Mouse (Mus musculus): ENCODE measurements around the gene Magi2. TPM values are rescaled to one million over a fixed set of nuclear protein-coding genes. Genes with fewer than 3 reads are reported as not detected.

Magi2 gene
- polyA plus RNA-seq, 1 experiment from 2014 or later: 28.5 TPM

DNA sequence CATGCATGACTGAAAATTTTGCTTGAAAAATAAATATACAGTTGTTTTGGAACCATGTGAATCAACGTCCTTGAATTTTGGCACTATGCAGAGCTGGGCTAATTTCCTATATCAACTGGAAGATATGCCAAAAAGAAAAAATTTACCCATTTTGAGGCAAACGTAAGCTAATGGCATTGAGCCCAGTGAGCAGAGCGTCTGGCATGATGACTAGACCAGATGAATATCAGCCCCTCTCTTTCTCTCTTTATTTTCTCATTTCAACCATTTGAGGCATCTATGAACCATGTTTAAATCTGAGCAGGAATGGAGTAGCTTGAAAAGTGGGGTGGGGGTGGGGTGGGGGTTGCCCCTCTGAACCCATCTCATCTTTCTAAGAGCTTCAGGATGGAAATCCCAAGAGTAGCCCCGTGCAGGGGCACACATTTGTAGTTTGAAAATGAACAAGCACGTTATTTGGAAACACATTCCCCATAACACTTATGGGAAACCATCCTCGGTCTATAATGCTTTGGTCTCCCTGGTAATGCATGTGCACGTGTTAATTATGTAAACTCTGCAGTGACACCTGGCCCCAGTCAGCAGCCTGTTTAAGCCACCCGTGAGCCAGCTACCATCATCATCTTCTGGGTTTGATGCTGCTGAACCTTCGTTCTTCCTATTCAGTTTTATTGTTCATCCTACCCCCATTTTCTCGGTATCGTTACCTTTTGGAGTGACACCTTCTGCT is 1151.4 kb downstream of the Magi2 start:
- Histone ChIP-seq H3K4me3 (no peak overlapping the region), H3K27ac (no peak overlapping the region), H3K27me3 (no peaks in the 10 kb centered on the region), H3K36me3 (0 out of 2 replicates have a peak, but pooled peaks cover 3% of the 10 kb centered on the region), H3K4me1 (replicated peaks) (no peaks in the 10 kb centered on the region), H3K9me3 (no peaks in the 10 kb centered on the region), H3K9ac (no peak overlapping the region), H3K4me2 (no peak overlapping the region)
- no peak for ATAC-seq (ENCODE audit: low FRiP score)
- WGBS: 83% methylated on average over 11 of the region's 11 CpGs

DNA sequence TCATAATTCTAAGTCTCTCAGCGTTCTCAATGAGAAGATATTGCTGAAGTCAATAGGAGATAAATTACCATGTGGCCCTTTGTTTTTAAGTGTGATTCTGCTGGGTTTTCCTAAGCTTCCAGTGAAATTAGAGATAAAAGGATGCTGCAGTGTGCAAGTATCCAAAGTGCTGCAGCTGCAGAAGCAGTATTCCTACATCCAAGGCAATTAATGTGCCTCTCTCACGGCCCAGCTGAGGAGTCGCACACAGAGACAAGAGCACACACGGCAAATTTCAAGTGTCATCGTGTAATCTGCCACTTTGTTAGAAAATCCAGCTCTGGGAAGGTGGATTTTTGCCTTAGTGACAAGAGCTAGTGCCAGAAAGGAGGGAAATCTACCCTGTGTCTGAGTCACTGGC is 1177.7 kb downstream of the Magi2 start:
- Histone ChIP-seq H3K36me3 (no peaks in the 10 kb centered on the region), H3K9ac (no peak overlapping the region), H3K27me3 (no peaks in the 10 kb centered on the region), H3K4me2 (no peak overlapping the region), H3K4me3 (no peak overlapping the region), H3K4me1 (replicated peaks) (peaks cover 4% of the 10 kb centered on the region), H3K9me3 (no peaks in the 10 kb centered on the region), H3K27ac (no peak overlapping the region)
- no peak for ATAC-seq (ENCODE audit: low FRiP score)
- 76% methylated on average over 5 of the region's 5 CpGs for WGBS

DNA sequence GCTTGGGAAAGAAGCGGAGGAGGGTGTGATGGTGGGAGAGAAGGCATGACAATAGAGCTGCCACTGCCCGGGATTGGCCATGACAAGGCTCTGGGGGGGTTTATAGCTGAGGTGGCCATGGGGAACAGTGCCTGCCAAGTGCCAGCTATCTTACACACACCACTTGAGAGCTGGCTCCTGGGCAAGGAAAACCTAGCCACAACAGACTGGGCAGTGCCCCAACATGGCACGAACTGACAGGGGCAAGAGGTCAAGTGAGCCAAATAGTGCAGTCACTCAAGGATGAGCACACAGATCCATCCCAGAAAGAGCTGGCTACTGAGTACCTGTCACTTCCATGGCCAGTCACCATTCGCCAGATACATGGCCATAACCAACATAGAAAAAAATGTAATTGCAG is 1179.8 kb downstream of the Magi2 start:
- ATAC-seq (ENCODE audit: low FRiP score): no peak; the same call in 1 of the 2 replicates
- Histone ChIP-seq H3K27me3 (no peaks in the 10 kb centered on the region), H3K4me2 (no peak overlapping the region), H3K27ac (no peak overlapping the region), H3K4me3 (no peak overlapping the region), H3K9me3 (no peaks in the 10 kb centered on the region), H3K9ac (no peak overlapping the region), H3K4me1 (replicated peaks) (peaks cover 7% of the 10 kb centered on the region), H3K36me3 (no peaks in the 10 kb centered on the region)
- WGBS: 87% methylated on average over 4 of the region's 4 CpGs

DNA sequence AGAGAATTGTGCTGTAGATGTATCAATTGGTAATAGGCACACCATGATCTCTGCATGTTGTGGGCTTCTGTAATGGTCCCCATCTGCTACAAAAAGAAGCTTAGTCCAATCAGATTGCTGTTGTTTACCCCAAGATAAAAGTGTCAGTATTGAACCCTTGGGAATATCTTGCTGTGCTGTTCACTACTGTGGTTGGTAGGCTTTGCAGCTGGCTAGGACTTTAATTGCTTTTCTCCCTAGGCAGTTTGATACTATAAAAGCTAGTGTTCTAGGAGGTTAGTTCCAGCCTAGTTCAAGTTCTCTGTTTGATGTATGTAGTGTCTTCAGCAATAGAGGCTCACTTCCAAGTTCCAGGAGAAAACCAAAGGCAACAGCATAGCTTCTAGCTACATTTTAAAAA is 1188.5 kb downstream of the Magi2 start:
- no peaks in the 10 kb centered on the region for H3K27me3 ChIP-seq
- H3K9me3 ChIP-seq: no peaks in the 10 kb centered on the region
- H3K36me3 ChIP-seq: no peaks in the 10 kb centered on the region

DNA sequence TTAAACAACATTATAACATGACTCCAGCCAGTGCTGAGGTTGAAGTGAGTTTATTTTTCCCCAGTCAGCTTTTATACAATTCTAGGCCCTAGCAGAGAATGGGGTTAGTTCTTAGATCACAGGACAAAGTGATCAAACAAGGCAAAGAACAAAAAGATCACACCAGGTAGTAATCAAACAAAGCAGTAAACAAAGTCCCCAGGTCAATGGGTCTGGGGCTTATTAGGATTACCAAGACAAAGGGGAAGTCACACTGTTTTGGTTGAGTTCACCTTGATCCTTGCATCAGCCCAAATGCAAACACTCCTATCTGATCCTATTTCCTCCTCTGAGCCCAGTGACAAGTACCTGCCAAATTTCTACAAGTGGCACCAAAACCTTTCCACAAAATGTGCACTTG is 1190.5 kb downstream of the Magi2 start:
- Histone ChIP-seq H3K4me3 (no peak overlapping the region), H3K27me3 (no peaks in the 10 kb centered on the region), H3K27ac (no peak overlapping the region), H3K9ac (no peak overlapping the region), H3K9me3 (no peaks in the 10 kb centered on the region), H3K36me3 (no peaks in the 10 kb centered on the region), H3K4me2 (no peak overlapping the region), H3K4me1 (replicated peaks) (no peaks in the 10 kb centered on the region; the same call in 1 of the 2 replicates)
- no peak for ATAC-seq (ENCODE audit: low FRiP score)

More for the DNA sequence above, 1188.5 kb downstream of the Magi2 start:
- no peak overlapping the region for H3K4me3 ChIP-seq
- no peak overlapping the region for H3K9ac ChIP-seq
- no peak for ATAC-seq (ENCODE audit: low FRiP score)
- H3K4me2 ChIP-seq: no peak overlapping the region
- peaks cover 2% of the 10 kb centered on the region; the same call in 1 of the 2 replicates for H3K4me1 ChIP-seq (replicated peaks)
- H3K27ac ChIP-seq: no peak overlapping the region

DNA sequence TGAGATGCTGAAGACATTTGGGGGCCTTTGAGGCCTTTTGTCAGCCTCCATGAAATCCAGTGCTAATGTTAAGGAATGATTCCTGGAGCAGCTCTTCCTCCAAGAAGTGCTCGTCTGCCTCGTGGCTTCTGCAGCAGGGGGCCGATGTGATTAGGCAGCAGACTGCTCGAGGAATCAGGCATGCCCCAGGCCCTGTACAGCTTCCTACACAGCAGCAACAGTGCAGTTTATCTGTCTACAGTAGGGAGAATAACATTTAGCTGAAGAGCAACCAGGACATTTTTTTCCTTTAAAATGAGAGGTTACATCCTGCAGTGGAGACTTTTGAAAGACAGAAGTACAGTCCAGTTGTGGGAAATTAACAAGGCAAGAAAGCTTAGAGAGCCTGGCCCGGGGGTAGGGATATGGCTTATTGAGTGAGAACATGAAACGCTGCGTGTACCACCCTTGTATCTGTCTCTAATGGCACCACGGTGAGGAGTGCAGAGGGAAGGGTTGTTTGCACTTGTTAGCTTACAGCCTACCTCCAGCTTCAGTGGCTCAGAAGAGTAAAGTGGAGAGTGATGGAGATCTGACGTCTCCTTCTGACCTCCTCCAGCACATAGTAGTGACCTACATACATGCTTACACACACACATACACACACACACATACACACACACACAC is 1205.4 kb downstream of the Magi2 start:
- H3K9me3 ChIP-seq: no peaks in the 10 kb centered on the region
- H3K27ac ChIP-seq: no peak overlapping the region
- no peaks in the 10 kb centered on the region for H3K27me3 ChIP-seq
- ATAC-seq (ENCODE audit: low FRiP score): no peak; the same call in 1 of the 2 replicates
- no peak overlapping the region for H3K4me2 ChIP-seq
- no peak overlapping the region for H3K4me3 ChIP-seq
- no peaks in the 10 kb centered on the region for H3K36me3 ChIP-seq
- 59% methylated on average over 9 of the region's 9 CpGs for WGBS
- H3K9ac ChIP-seq: no peak overlapping the region
- no peaks in the 10 kb centered on the region for H3K4me1 ChIP-seq (replicated peaks)

DNA sequence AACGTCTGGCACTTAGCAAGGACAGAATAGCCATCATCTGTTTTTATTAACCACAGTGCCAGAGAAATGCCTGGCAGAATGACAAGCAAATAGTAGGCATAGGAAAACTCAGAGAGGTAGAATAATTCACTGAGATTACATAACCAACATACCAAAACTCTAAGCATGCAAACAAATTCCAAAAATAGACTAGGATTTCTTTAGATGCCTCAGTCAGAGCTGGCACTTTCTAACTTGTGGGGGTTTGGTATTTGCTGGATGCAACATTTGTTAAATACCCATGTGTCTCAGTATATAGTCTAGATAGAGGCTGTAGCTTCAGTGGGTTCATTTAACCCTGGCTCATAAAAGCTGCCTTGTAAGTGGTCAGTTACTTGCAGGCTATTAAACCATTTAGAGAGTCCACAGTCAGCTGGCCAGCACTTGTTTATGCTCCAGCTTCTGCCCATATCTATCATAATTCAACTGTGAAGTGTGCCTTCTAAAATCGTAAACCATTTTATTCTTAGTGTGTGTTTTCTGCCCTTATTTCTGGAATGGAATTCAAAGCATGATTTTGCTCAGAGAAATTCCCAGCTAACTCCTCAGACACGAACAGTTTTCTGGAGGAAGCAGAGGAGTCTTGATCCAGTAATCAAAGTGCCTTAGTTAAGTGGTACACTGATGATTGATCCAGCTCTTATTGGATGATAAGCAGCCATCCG is 1219.8 kb downstream of the Magi2 start:
- no peaks in the 10 kb centered on the region for H3K27me3 ChIP-seq
- no peak overlapping the region for H3K4me3 ChIP-seq
- no peaks in the 10 kb centered on the region for H3K36me3 ChIP-seq
- ATAC-seq (ENCODE audit: low FRiP score): no peak
- H3K27ac ChIP-seq: no peak overlapping the region
- no peaks in the 10 kb centered on the region for H3K9me3 ChIP-seq
- H3K4me2 ChIP-seq: no peak overlapping the region
- no peaks in the 10 kb centered on the region for H3K4me1 ChIP-seq (replicated peaks)
- H3K9ac ChIP-seq: no peak overlapping the region
- WGBS: 78% methylated on average over 4 of the region's 4 CpGs

DNA sequence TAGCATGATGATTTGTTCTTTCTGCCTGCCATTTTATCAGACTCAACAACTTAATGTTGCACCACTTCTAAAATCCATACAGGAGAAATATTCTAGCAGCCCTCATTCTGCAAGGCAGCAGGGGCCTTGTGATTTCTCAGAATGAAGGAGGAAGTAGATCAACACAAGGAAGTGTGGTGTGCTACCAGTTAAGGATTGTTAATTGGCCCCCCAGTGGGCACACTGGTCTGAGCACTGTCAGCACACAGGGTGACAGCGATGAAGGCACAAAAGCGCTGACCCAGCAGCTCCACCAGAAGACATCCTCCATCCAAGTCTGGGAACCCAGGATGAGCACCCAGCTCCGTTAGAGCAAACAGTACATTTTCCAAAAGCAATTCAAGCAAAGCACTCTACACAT is 1229.3 kb downstream of the Magi2 start:
- Histone ChIP-seq H3K9me3 (no peaks in the 10 kb centered on the region), H3K27me3 (no peaks in the 10 kb centered on the region), H3K4me1 (replicated peaks) (0 out of 2 replicates have a peak, but pooled peaks cover 7% of the 10 kb centered on the region), H3K9ac (no peak overlapping the region), H3K27ac (no peak overlapping the region), H3K36me3 (no peaks in the 10 kb centered on the region), H3K4me3 (no peak overlapping the region), H3K4me2 (no peak overlapping the region)
- no peak for ATAC-seq (ENCODE audit: low FRiP score)
- WGBS: 56% methylated on average over 3 of the region's 3 CpGs

DNA sequence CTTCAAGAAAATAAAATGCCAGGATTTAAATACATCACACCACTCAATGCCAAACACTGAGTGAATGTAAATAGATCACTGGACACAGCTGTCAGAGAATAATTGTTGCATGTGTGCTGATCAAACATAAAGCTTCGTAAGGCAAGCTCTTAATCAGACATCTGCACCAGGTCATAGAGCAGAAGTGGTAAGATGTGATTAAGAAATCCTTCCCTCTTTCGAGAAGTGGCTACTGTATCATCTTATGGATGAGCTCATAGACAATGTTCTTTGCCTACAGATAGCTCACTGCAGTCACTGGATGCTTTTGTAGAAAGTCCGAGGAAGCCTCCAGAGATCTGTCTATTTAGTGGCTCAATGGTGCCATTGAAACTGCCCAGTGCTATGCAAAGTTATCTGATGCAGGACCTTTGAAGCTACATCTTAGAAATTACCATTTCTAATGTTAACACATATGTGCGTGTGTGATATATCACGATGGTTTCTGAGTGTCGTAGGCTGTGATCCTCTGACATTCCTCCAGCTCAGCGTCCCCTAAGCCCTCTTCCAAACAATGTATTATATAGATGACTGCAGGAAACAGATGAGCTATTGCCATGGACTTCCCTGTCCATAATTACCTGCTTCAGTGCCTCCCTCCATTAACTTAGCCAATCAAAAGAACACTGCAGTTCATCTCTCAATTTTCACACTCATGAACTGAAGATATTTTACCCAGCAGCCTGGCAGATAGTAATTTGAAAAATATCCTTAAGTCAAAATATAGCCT is 1231.1 kb downstream of the Magi2 start:
- WGBS: 72% methylated on average over 7 of the region's 7 CpGs
- Histone ChIP-seq H3K4me1 (replicated peaks) (0 out of 2 replicates have a peak, but pooled peaks cover 7% of the 10 kb centered on the region), H3K36me3 (no peaks in the 10 kb centered on the region), H3K9ac (no peak overlapping the region), H3K4me3 (no peak overlapping the region), H3K27ac (no peak overlapping the region), H3K9me3 (no peaks in the 10 kb centered on the region), H3K27me3 (no peaks in the 10 kb centered on the region), H3K4me2 (no peak overlapping the region)
- ATAC-seq (ENCODE audit: low FRiP score): no peak

DNA sequence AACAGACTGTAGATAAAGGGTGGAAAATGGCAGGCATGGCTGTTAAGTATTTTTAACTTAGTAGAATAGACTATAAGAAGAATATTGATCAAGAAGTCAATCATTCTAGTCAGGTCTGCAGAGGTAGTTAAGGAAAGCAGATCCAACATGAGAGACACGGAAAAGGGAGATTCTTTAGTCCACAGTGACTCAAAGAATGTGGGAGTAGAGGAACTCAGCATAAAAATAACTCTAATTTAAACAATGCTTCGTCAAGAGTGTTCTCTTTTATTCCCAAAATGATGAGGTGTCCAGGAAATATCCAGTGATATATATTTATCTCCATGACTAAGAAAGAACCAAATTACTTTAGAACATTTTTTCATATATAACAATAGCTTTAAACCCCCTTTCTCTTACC is 1234.9 kb downstream of the Magi2 start:
- Histone ChIP-seq H3K4me2 (no peak overlapping the region), H3K27ac (no peak overlapping the region), H3K4me1 (replicated peaks) (0 out of 2 replicates have a peak, but pooled peaks cover 7% of the 10 kb centered on the region), H3K36me3 (peaks cover 5% of the 10 kb centered on the region), H3K27me3 (no peaks in the 10 kb centered on the region), H3K9me3 (no peaks in the 10 kb centered on the region), H3K4me3 (no peak overlapping the region), H3K9ac (no peak overlapping the region)
- WGBS: 80% methylated on average over 2 of the region's 2 CpGs
- ATAC-seq (ENCODE audit: low FRiP score): no peak

DNA sequence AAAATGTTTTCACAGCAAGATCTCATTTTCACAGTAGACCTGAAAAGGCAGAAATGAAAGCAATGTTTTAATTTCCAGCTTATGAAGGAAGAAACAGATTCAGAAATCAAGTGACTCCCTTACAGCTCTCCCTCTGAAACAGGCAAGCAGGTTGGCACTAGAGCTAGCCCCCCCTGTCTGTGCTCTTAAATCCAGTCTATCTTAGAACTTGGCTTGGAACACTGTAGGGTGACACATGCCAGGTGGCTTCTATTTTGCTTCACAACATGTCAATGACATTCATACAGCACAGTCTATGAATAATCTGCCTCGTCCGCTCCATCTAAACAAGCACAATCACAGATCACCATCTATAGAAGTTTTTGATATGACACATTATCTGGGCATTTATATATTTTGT is 1235.5 kb downstream of the Magi2 start:
- Histone ChIP-seq H3K27me3 (no peaks in the 10 kb centered on the region), H3K27ac (no peak overlapping the region)

DNA sequence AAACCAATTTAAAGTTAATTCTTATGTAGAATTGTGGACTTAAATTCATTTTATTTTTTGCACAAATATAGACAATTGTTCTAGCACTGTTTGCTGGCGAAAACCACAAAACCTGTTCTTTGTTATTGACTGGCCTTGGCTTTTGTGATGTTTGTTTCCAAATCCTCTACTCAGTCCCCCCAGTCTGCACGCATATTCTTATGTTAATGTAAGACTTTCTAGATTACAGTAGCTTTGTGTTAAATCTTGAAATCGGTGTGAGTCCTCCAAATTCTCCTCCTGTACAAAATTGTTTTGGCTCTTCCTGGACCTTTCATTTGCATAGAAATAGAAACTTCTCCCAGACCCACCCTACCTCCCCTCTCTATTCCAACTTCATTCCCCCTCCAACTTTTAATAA is 1242.9 kb downstream of the Magi2 start:
- H3K9ac ChIP-seq: no peak overlapping the region
- ATAC-seq (ENCODE audit: low FRiP score): no peak
- no peaks in the 10 kb centered on the region for H3K27me3 ChIP-seq
- no peak overlapping the region for H3K4me3 ChIP-seq
- H3K4me2 ChIP-seq: no peak overlapping the region
- peaks cover 8% of the 10 kb centered on the region for H3K36me3 ChIP-seq
- no peaks in the 10 kb centered on the region for H3K4me1 ChIP-seq (replicated peaks)
- WGBS: 77% methylated on average over 3 of the region's 3 CpGs
- no peak overlapping the region for H3K27ac ChIP-seq
- no peaks in the 10 kb centered on the region for H3K9me3 ChIP-seq

More for the DNA sequence above, 1235.5 kb downstream of the Magi2 start:
- Histone ChIP-seq H3K4me3 (no peak overlapping the region), H3K4me2 (no peak overlapping the region), H3K36me3 (peaks cover 5% of the 10 kb centered on the region), H3K9ac (no peak overlapping the region), H3K9me3 (no peaks in the 10 kb centered on the region), H3K4me1 (replicated peaks) (0 out of 2 replicates have a peak, but pooled peaks cover 7% of the 10 kb centered on the region)
- 90% methylated on average over 2 of the region's 2 CpGs for WGBS
- ATAC-seq (ENCODE audit: low FRiP score): no peak

All from hindbrain, embryonic 13.5 days (tissue).